Mouse (Mus musculus) myocyte (in vitro differentiated cells): Measurements from ENCODE around the gene Pax4. TPM values are rescaled to one million over a fixed set of nuclear protein-coding genes. Genes with fewer than 3 reads are reported as not detected.

ENCODE experiments used
- H3K27me3 ChIP-seq: one replicate; pipeline ENCODE4 v1.6.1; 2011; ENCODE audit not compliant: control insufficient read depth, insufficient read depth, insufficient read length
- H3K36me3 ChIP-seq: one replicate; pipeline ENCODE4 v1.6.1; 2011; ENCODE audit not compliant: control insufficient read depth, insufficient read depth
- H3K4me2 ChIP-seq: one replicate; pipeline ENCODE4 v1.6.1; 2011; ENCODE audit warnings: low read depth, control low read depth
- H3K4me3 ChIP-seq: one replicate; pipeline ENCODE4 v1.5.1; 2011; ENCODE audit warnings: mild to moderate bottlenecking, control low read depth, moderate library complexity
- H3K79me2 ChIP-seq: one replicate; pipeline ENCODE4 v1.6.1; 2011; ENCODE audit not compliant: control insufficient read depth, insufficient read depth
- H3ac ChIP-seq: one replicate; pipeline ENCODE4 v1.6.1; 2011; ENCODE audit not compliant: control insufficient read depth, insufficient read length
- CEBPB ChIP-seq: IDR thresholded peaks from 2 replicates; pipeline ENCODE4 v1.6.1; 2011; ENCODE audit warnings: mild to moderate bottlenecking, moderate library complexity; ENCODE audit not compliant: poor library complexity, insufficient read depth, severe bottlenecking
- E2F4 ChIP-seq: IDR thresholded peaks from one replicate; pipeline ENCODE4 v1.6.1; 2011; ENCODE audit warnings: mild to moderate bottlenecking, control low read depth, moderate library complexity; ENCODE audit not compliant: insufficient read depth
- MAX ChIP-seq: IDR thresholded peaks from one replicate; pipeline ENCODE4 v1.6.1; 2011; ENCODE audit warnings: low read depth, mild to moderate bottlenecking, control low read depth
- MYOD1 ChIP-seq, 3 experiments: IDR thresholded peaks; one replicate each; pipeline ENCODE4 v1.6.1; 2011; ENCODE audit warnings: control low read depth in 2 of 3, low read depth in 2 of 3, mild to moderate bottlenecking in 2 of 3, moderate library complexity in 1 of 3; ENCODE audit not compliant: insufficient read length in 2 of 3, control insufficient read depth in 1 of 3
- MYOG ChIP-seq, 3 experiments: IDR thresholded peaks; one replicate each; pipeline ENCODE4 v1.6.1; 2011; ENCODE audit warnings: control low read depth in 2 of 3, low read depth in 2 of 3, mild to moderate bottlenecking in 2 of 3; ENCODE audit not compliant: insufficient read length in 2 of 3, control insufficient read depth in 1 of 3, insufficient read depth in 1 of 3
- POLR2A ChIP-seq: IDR thresholded peaks from one replicate; pipeline ENCODE4 v1.6.1; 2011; ENCODE audit warnings: low read depth, mild to moderate bottlenecking, control low read depth, moderate library complexity; ENCODE audit not compliant: insufficient read length
- POLR2AphosphoS2 ChIP-seq: IDR thresholded peaks from one replicate; pipeline ENCODE4 v1.6.1; 2011; ENCODE audit warnings: low read depth, control low read depth; ENCODE audit not compliant: insufficient read length
- REST ChIP-seq: IDR thresholded peaks from one replicate; pipeline ENCODE4 v1.6.1; 2011; ENCODE audit warnings: mild to moderate bottlenecking, control low read depth, moderate library complexity; ENCODE audit not compliant: insufficient read depth, insufficient read length
- SRF ChIP-seq: IDR thresholded peaks from one replicate; pipeline ENCODE4 v1.6.1; 2011; ENCODE audit warnings: low read depth; ENCODE audit not compliant: control insufficient read depth, insufficient read length
- TCF12 ChIP-seq: IDR thresholded peaks from one replicate; pipeline ENCODE4 v1.6.1; 2011; ENCODE audit warnings: mild to moderate bottlenecking, control low read depth; ENCODE audit not compliant: poor library complexity, insufficient read depth, severe bottlenecking
- TCF3 ChIP-seq: IDR thresholded peaks from one replicate; pipeline ENCODE4 v1.6.1; 2011; ENCODE audit warnings: low read depth, control low read depth; ENCODE audit not compliant: insufficient read length
- USF1 ChIP-seq: IDR thresholded peaks from one replicate; pipeline ENCODE4 v1.6.1; 2011; ENCODE audit warnings: low read depth, mild to moderate bottlenecking, control low read depth, moderate library complexity
- polyA plus RNA-seq: library from polyadenylated mRNA; unstranded; fragments of >200 nt; fragmentation: generic; extraction: Trizol; gene quantifications from one replicate; pipeline ENCODE4 v1.2.1, GENCODE M21; 2012; ENCODE audit warnings: missing spikeins

Gene Pax4
- polyA plus RNA-seq, 1 experiment, result not detected

- TF ChIP-seq POLR2A (peak; percentile 95), POLR2AphosphoS2 (peak; percentile 96), REST (peak; percentile 33), USF1 (peak; percentile 55), MYOG (IDR thresholded peaks at IDR 0.05; ENCODE audit: control insufficient read depth in 1 of 3, insufficient read depth in 1 of 3, insufficient read length in 2 of 3, low read depth in 2 of 3) (no peak), SRF (peak; percentile 85)
- Histone ChIP-seq H3K36me3 (no peaks in the 10 kb centered on the region), H3ac (peak overlapping the region; percentile 21), H3K27me3 (no peaks in the 10 kb centered on the region), H3K79me2 (peaks cover 47% of the 10 kb centered on the region), H3K4me3 (peak overlapping the region; percentile 65), H3K4me2 (peak overlapping the region; percentile 98)
Observed at GRCm38 (mm10) chr6:28479865-28480751, 31.0 kb upstream of the Pax4 start.

- no peaks in the 10 kb centered on the region for H3K36me3 ChIP-seq
- H3K4me2 ChIP-seq, result peak within 1 kb of the TSS; percentile 40
- no peak within 1 kb of the TSS for H3K4me3 ChIP-seq
- H3K79me2 ChIP-seq, result no peaks in the 10 kb centered on the region
- TF ChIP-seq SRF (no peak), CEBPB (0 out of 2 replicates have a peak, but pooled peaks have one; percentile 14)
- no peaks in the 10 kb centered on the region for H3K27me3 ChIP-seq
- no peak within 1 kb of the TSS for H3ac ChIP-seq
Observed at GRCm38 (mm10) chr6:28474839-28475238, 25.7 kb upstream of the Pax4 start, which contains the start of gene Snd1. Gene Snd1, plus strand, starts transcription at chr6:28475139.

DNA sequence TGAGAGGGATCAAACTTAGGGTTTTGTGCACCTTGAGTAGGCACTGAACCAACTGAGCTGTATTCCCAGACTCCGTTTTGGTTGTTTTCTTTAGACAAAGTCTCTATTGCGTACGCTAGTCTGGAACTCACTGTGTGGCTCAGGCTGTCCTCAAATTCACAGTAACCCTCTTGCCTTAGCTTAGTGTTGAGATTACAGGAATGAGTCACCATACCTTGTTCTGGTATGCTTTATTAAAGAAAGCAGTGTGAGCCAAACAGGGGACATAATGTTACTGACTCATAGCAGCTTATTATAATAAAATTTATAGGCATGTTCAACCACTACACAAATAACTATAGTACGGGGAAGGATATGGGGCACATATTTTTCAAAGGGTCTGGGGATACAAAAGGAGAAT lies 25.1 kb upstream of the Pax4 start:
- H3K36me3 ChIP-seq, result no peaks in the 10 kb centered on the region
- TF ChIP-seq MAX, result no peak
- TF ChIP-seq SRF, result no peak
- TF ChIP-seq REST, result no peak
- no peak for TF ChIP-seq TCF12
- no peak for TF ChIP-seq POLR2AphosphoS2
- no peak for TF ChIP-seq CEBPB
- no peak for TF ChIP-seq POLR2A
- no peak for TF ChIP-seq USF1
- no peak for TF ChIP-seq MYOD1 (IDR thresholded peaks at IDR 0.05; ENCODE audit: control insufficient read depth in 1 of 3, insufficient read length in 2 of 3, low read depth in 2 of 3)
- TF ChIP-seq TCF3, result no peak
- no peak for TF ChIP-seq MYOG (IDR thresholded peaks at IDR 0.05; ENCODE audit: control insufficient read depth in 1 of 3, insufficient read depth in 1 of 3, insufficient read length in 2 of 3, low read depth in 2 of 3)
- TF ChIP-seq E2F4, result no peak
- H3ac ChIP-seq, result no peak overlapping the region

DNA sequence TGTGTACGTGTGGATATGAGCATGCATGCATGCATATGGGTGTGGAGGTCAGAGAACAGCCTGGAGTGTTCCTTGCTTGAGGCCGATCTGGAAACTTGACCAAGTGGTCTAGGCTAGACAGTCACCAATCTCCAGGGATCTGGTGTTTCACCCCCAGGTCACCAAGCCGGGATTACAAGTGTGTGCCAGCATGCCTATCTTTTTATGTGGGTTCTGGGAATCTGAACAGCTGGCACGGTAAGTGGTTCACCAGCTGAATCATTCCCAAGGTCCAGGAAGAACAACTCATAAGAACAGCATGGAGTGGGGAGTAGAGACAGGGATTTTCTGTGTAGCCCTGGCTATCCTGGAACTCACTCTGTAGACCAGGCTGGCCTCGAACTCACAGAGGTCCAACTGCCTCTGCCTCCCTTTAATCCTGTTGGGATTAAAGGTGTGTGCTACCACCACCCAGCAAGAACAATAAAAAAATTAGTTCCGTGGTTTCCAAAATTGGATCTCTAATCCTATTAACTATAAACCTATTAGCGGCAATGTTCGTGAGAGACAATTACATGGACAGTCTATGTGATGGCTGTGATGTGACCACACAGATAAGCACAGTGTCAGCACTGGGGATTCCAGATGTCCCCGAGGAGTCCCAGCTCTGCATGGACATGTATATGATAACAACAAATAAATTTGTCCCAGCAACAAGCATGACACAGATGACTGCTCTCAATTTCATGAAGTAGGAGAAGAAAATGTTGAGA lies 22.3 kb upstream of the Pax4 start:
- Histone ChIP-seq H3K4me2 (peak overlapping the region; percentile 28), H3ac (no peak overlapping the region), H3K79me2 (no peaks in the 10 kb centered on the region), H3K4me3 (no peak overlapping the region), H3K27me3 (no peaks in the 10 kb centered on the region), H3K36me3 (no peaks in the 10 kb centered on the region)
- no peak for TF ChIP-seq POLR2AphosphoS2
- peak in 2 of 3 experiments; percentile 35 to 64 for TF ChIP-seq MYOG (IDR thresholded peaks at IDR 0.05; ENCODE audit: control insufficient read depth in 1 of 3, insufficient read depth in 1 of 3, insufficient read length in 2 of 3, low read depth in 2 of 3)
- peak in 2 of 3 experiments; percentile 74 to 76 for TF ChIP-seq MYOD1 (IDR thresholded peaks at IDR 0.05; ENCODE audit: control insufficient read depth in 1 of 3, insufficient read length in 2 of 3, low read depth in 2 of 3)
- no peak for TF ChIP-seq CEBPB
- no peak for TF ChIP-seq E2F4
- no peak for TF ChIP-seq TCF3
- TF ChIP-seq REST, result no peak
- no peak for TF ChIP-seq USF1
- no peak for TF ChIP-seq MAX
- no peak for TF ChIP-seq POLR2A
- peak; percentile 78 for TF ChIP-seq TCF12
- TF ChIP-seq SRF, result no peak

More for the DNA sequence above, 25.1 kb upstream of the Pax4 start:
- peak overlapping the region; percentile 40 for H3K4me2 ChIP-seq
- H3K27me3 ChIP-seq, result no peaks in the 10 kb centered on the region
- H3K79me2 ChIP-seq, result no peaks in the 10 kb centered on the region
- no peak overlapping the region for H3K4me3 ChIP-seq

- H3K4me2 ChIP-seq, result peak overlapping the region; percentile 28
- no peaks in the 10 kb centered on the region for H3K36me3 ChIP-seq
- H3K79me2 ChIP-seq, result no peaks in the 10 kb centered on the region
- TF ChIP-seq MAX, result no peak
- no peak for TF ChIP-seq REST
- TF ChIP-seq TCF3, result no peak
- TF ChIP-seq POLR2AphosphoS2, result no peak
- TF ChIP-seq CEBPB, result no peak
- no peak for TF ChIP-seq E2F4
- TF ChIP-seq USF1, result no peak
- no peak for TF ChIP-seq MYOG (IDR thresholded peaks at IDR 0.05; ENCODE audit: control insufficient read depth in 1 of 3, insufficient read depth in 1 of 3, insufficient read length in 2 of 3, low read depth in 2 of 3)
- no peak for TF ChIP-seq MYOD1 (IDR thresholded peaks at IDR 0.05; ENCODE audit: control insufficient read depth in 1 of 3, insufficient read length in 2 of 3, low read depth in 2 of 3)
- no peak for TF ChIP-seq SRF
- TF ChIP-seq POLR2A, result no peak
- no peak for TF ChIP-seq TCF12
- no peaks in the 10 kb centered on the region for H3K27me3 ChIP-seq
- no peak overlapping the region for H3ac ChIP-seq
- no peak overlapping the region for H3K4me3 ChIP-seq
Observed at GRCm38 (mm10) chr6:28470621-28471020, 21.5 kb upstream of the Pax4 start.
